Mouse (Mus musculus) heart, embryonic 13.5 days (tissue): Measurements from ENCODE around the gene Csf2rb2. TPM values are rescaled to one million over a fixed set of nuclear protein-coding genes. Genes with fewer than 3 reads are reported as not detected.
"Not testable (repeated sequence)": the region's sequence is repeated elsewhere in the genome, so short reads cannot be mapped to it uniquely, and the experiment has no call there.

ENCODE experiments used
- ATAC-seq: fragments of 200-750 bp; cut with Nextera tagmentation; 2 replicates; pipeline ENCODE4 v1.8.0; 2017; ENCODE audit warnings: moderate TSS enrichment; ENCODE audit not compliant: insufficient number of reproducible peaks, low FRiP score, low TSS enrichment; ENCODE audit errors: extremely low read depth
- H3K27ac ChIP-seq: fragments of 300-500 bp; sonication (generic); replicated peaks from 2 replicates; pipeline ENCODE4 v1.5.1; 2015; ENCODE audit warnings: moderate library complexity, mild to moderate bottlenecking, inconsistent platforms
- H3K27me3 ChIP-seq: fragments of 300-500 bp; sonication (generic); replicated peaks from 2 replicates; pipeline ENCODE4 v1.6.1; 2015; ENCODE audit warnings: mild to moderate bottlenecking, inconsistent platforms
- H3K36me3 ChIP-seq: fragments of 300-500 bp; sonication (generic); 2 replicates; pipeline ENCODE4 v1.6.1; 2015; ENCODE audit warnings: mild to moderate bottlenecking, inconsistent platforms
- H3K4me1 ChIP-seq: fragments of 300-500 bp; sonication (generic); 2 replicates; pipeline ENCODE4 v1.6.1; 2015; ENCODE audit warnings: inconsistent platforms
- H3K4me2 ChIP-seq: fragments of 300-500 bp; sonication (generic); 2 replicates; pipeline ENCODE4 v1.6.1; 2015; ENCODE audit warnings: inconsistent platforms, mild to moderate bottlenecking, moderate library complexity
- H3K4me3 ChIP-seq: fragments of 300-500 bp; sonication (generic); 2 replicates; pipeline ENCODE4 v1.5.1; 2015; ENCODE audit warnings: moderate library complexity, mild to moderate bottlenecking, inconsistent platforms
- H3K9ac ChIP-seq: fragments of 300-500 bp; sonication (generic); 2 replicates; pipeline ENCODE4 v1.6.1; 2015; ENCODE audit warnings: inconsistent platforms, mild to moderate bottlenecking, moderate library complexity
- H3K9me3 ChIP-seq: fragments of 300-500 bp; sonication (generic); 2 replicates; pipeline ENCODE4 v1.6.1; 2016; ENCODE audit warnings: inconsistent platforms
- WGBS: fragments of 180-500 bp; shearing (Covaris S2); methylation state at CpG from one replicate; pipeline ENCODE4 v1.1.7; 2015; ENCODE audit warnings: mixed read lengths; 5-methylcytosine and 5-hydroxymethylcytosine counted together
- polyA plus RNA-seq: library from polyadenylated mRNA; unstranded; fragments of >200 nt; fragmentation: Nextera tagmentation; extraction: Ambion mirVana; gene quantifications from 2 replicates; pipeline ENCODE4 v1.2.1, GENCODE M21; 2015

Gene Csf2rb2
- polyA plus RNA-seq: 0.28 and 0.39 TPM in 2 replicates

GRCm38 (mm10) chr15:78305341-78305933, at the start of gene Csf2rb2:
Gene Csf2rb2, minus strand, starts transcription at chr15:78305721.
- ATAC-seq: no peak
- Histone ChIP-seq H3K9ac (no peak within 1 kb of the TSS), H3K4me3 (no peak within 1 kb of the TSS), H3K36me3 (no peaks in the 10 kb centered on the region), H3K4me2 (no peak within 1 kb of the TSS; the same call in 1 of the 2 replicates), H3K9me3 (no peaks in the 10 kb centered on the region), H3K27me3 (no peaks in the 10 kb centered on the region), H3K27ac (no peak within 1 kb of the TSS), H3K4me1 (peaks cover 8% of the 10 kb centered on the region)
- 63% methylated on average over 10 of the region's 10 CpGs for WGBS

GRCm38 (mm10) chr15:78354958-78355357, 49.4 kb upstream of the Csf2rb2 start:
- Histone ChIP-seq H3K36me3 (no peaks in the 10 kb centered on the region), H3K9ac (no peak overlapping the region), H3K27me3 (peaks cover 2% of the 10 kb centered on the region; the same call in 1 of the 2 replicates), H3K27ac (no peak overlapping the region), H3K4me3 (no peak overlapping the region), H3K9me3 (no peaks in the 10 kb centered on the region), H3K4me2 (no peak overlapping the region), H3K4me1 (no peaks in the 10 kb centered on the region)
- no peak for ATAC-seq
- 5% methylated on average over 1 of the region's 1 CpGs for WGBS

GRCm38 (mm10) chr15:78351586-78352165, 46.2 kb upstream of the Csf2rb2 start:
- H3K4me3 ChIP-seq: no peak overlapping the region
- 51% methylated on average over 3 of the region's 3 CpGs for WGBS
- no peak overlapping the region for H3K4me2 ChIP-seq
- H3K27me3 ChIP-seq: peaks cover 2% of the 10 kb centered on the region; the same call in 1 of the 2 replicates
- no peaks in the 10 kb centered on the region for H3K4me1 ChIP-seq
- H3K36me3 ChIP-seq: no peaks in the 10 kb centered on the region
- H3K9ac ChIP-seq: no peak overlapping the region
- no peaks in the 10 kb centered on the region for H3K9me3 ChIP-seq
- ATAC-seq: no peak
- H3K27ac ChIP-seq: no peak overlapping the region

- no peaks in the 10 kb centered on the region for H3K4me1 ChIP-seq
- no peaks in the 10 kb centered on the region for H3K9me3 ChIP-seq
- peaks cover 7% of the 10 kb centered on the region; the same call in 1 of the 2 replicates for H3K27me3 ChIP-seq
- 80% methylated on average over 3 of the region's 3 CpGs for WGBS
- no peak overlapping the region for H3K27ac ChIP-seq
- no peaks in the 10 kb centered on the region for H3K36me3 ChIP-seq
- no peak overlapping the region for H3K9ac ChIP-seq
- H3K4me3 ChIP-seq: no peak overlapping the region
- H3K4me2 ChIP-seq: no peak overlapping the region
- no peak for ATAC-seq
These were observed 39.0 kb upstream of the Csf2rb2 start for GRCm38 (mm10) chr15:78344567-78344966.

- Histone ChIP-seq H3K4me1 (no peaks in the 10 kb centered on the region), H3K4me3 (no peak overlapping the region), H3K9ac (no peak overlapping the region), H3K9me3 (no peaks in the 10 kb centered on the region), H3K4me2 (no peak overlapping the region), H3K27ac (no peak overlapping the region), H3K27me3 (peaks cover 7% of the 10 kb centered on the region; the same call in 1 of the 2 replicates), H3K36me3 (no peaks in the 10 kb centered on the region)
- no peak for ATAC-seq
- WGBS: 11% methylated on average over 1 of the region's 1 CpGs
These were observed 38.2 kb upstream of the Csf2rb2 start for GRCm38 (mm10) chr15:78343683-78344082.

- ATAC-seq, H3K9me3 ChIP-seq, H3K27me3 ChIP-seq, H3K36me3 ChIP-seq, H3K4me2 ChIP-seq, H3K27ac ChIP-seq, H3K4me3 ChIP-seq, H3K9ac ChIP-seq, H3K4me1 ChIP-seq: not testable (repeated sequence)
- 65% methylated on average over 7 of the region's 7 CpGs for WGBS
These were observed 35.4 kb upstream of the Csf2rb2 start for GRCm38 (mm10) chr15:78340919-78341318.

- H3K36me3 ChIP-seq, H3K4me2 ChIP-seq, H3K4me1 ChIP-seq, ATAC-seq, H3K9me3 ChIP-seq, H3K27ac ChIP-seq, H3K4me3 ChIP-seq, H3K27me3 ChIP-seq, H3K9ac ChIP-seq: not testable (repeated sequence)
- 30% methylated on average over 7 of the region's 7 CpGs for WGBS
These were observed 34.3 kb upstream of the Csf2rb2 start for GRCm38 (mm10) chr15:78339627-78340423.

- Histone ChIP-seq H3K4me2 (no peak overlapping the region), H3K36me3 (no peaks in the 10 kb centered on the region), H3K27me3 (peaks cover 10% of the 10 kb centered on the region; the same call in 1 of the 2 replicates), H3K4me3 (no peak overlapping the region), H3K4me1 (no peaks in the 10 kb centered on the region), H3K9ac (no peak overlapping the region), H3K9me3 (no peaks in the 10 kb centered on the region), H3K27ac (no peak overlapping the region)
- 75% methylated on average over 3 of the region's 3 CpGs for WGBS
- no peak for ATAC-seq
These were observed 28.9 kb upstream of the Csf2rb2 start for GRCm38 (mm10) chr15:78334380-78334779.

GRCm38 (mm10) chr15:78332981-78333380, 27.5 kb upstream of the Csf2rb2 start:
- no peak for ATAC-seq
- no peak overlapping the region for H3K4me2 ChIP-seq
- no peaks in the 10 kb centered on the region for H3K36me3 ChIP-seq
- WGBS: 67% methylated on average over 6 of the region's 6 CpGs
- H3K27ac ChIP-seq: no peak overlapping the region
- H3K27me3 ChIP-seq: peaks cover 10% of the 10 kb centered on the region; the same call in 1 of the 2 replicates
- no peaks in the 10 kb centered on the region for H3K4me1 ChIP-seq
- no peak overlapping the region for H3K9ac ChIP-seq
- H3K9me3 ChIP-seq: no peaks in the 10 kb centered on the region
- H3K4me3 ChIP-seq: no peak overlapping the region

GRCm38 (mm10) chr15:78331523-78332340, 26.2 kb upstream of the Csf2rb2 start:
- no peaks in the 10 kb centered on the region for H3K9me3 ChIP-seq

GRCm38 (mm10) chr15:78330706-78331105, 25.2 kb upstream of the Csf2rb2 start:
- Histone ChIP-seq H3K36me3 (no peaks in the 10 kb centered on the region), H3K9me3 (no peaks in the 10 kb centered on the region), H3K4me1 (no peaks in the 10 kb centered on the region), H3K4me2 (no peak overlapping the region), H3K27me3 (peaks cover 10% of the 10 kb centered on the region; the same call in 1 of the 2 replicates), H3K4me3 (no peak overlapping the region), H3K27ac (no peak overlapping the region), H3K9ac (no peak overlapping the region)
- ATAC-seq: no peak
- WGBS: 84% methylated on average over 4 of the region's 4 CpGs

More at GRCm38 (mm10) chr15:78331523-78332340, 26.2 kb upstream of the Csf2rb2 start:
- no peak overlapping the region for H3K4me2 ChIP-seq
- no peak for ATAC-seq
- H3K9ac ChIP-seq: no peak overlapping the region
- peaks cover 10% of the 10 kb centered on the region; the same call in 1 of the 2 replicates for H3K27me3 ChIP-seq
- H3K27ac ChIP-seq: no peak overlapping the region
- WGBS: 67% methylated on average over 5 of the region's 5 CpGs
- H3K36me3 ChIP-seq: no peaks in the 10 kb centered on the region
- H3K4me3 ChIP-seq: no peak overlapping the region
- H3K4me1 ChIP-seq: no peaks in the 10 kb centered on the region
